Mouse (Mus musculus): Measurements from ENCODE around the gene Mmp2. TPM values are rescaled to one million over a fixed set of nuclear protein-coding genes. Genes with fewer than 3 reads are reported as not detected.

Mmp2 gene
- polyA plus RNA-seq, 1 experiment from 2014 or later, result 23.7 TPM

Other genes with a start within 250 kb of the Mmp2 start
- 2.4 and 5.6 TPM in 2 replicates for gene Irx6, start 153.0 kb upstream of the Mmp2 start, polyA plus RNA-seq (2015; fragmentation: Nextera tagmentation; extraction: Ambion mirVana)
- 9.9 and 11.4 TPM in 2 replicates for gene Lpcat2, start 28.0 kb downstream of the Mmp2 start, polyA plus RNA-seq (2015; fragmentation: Nextera tagmentation; extraction: Ambion mirVana)
- 0.30 and 0.43 TPM in 2 replicates for gene Capns2, start 74.1 kb downstream of the Mmp2 start, polyA plus RNA-seq (2015; fragmentation: Nextera tagmentation; extraction: Ambion mirVana)
- 4.5 and 6.8 TPM in 2 replicates for gene Slc6a2, start 132.8 kb downstream of the Mmp2 start, polyA plus RNA-seq (2015; fragmentation: Nextera tagmentation; extraction: Ambion mirVana)
- not detected in 2 replicates for gene Ces1a, start 220.9 kb downstream of the Mmp2 start, polyA plus RNA-seq (2015; fragmentation: Nextera tagmentation; extraction: Ambion mirVana)